Mouse (Mus musculus) neural tube, embryonic 13.5 days (tissue): Measurements from ENCODE around the gene Gabarap. TPM values are rescaled to one million over a fixed set of nuclear protein-coding genes. Genes with fewer than 3 reads are reported as not detected.

Source experiments
- microRNA counts: library from miRNA; unstranded; fragments of <30 nt; microRNA quantifications from one replicate; lab custom pipeline; 2016
- microRNA-seq: library from miRNA; unstranded; fragments of <30 nt; microRNA quantifications from one replicate; pipeline ENCODE4, GENCODE M21; 2016
- polyA plus RNA-seq: library from polyadenylated mRNA; unstranded; fragments of >200 nt; fragmentation: Nextera tagmentation; extraction: Ambion mirVana; gene quantifications from 2 replicates; pipeline ENCODE4 v1.2.1, GENCODE M21; 2015

Gabarap gene
- polyA plus RNA-seq, 1 experiment from 2014 or later = 746 TPM

MicroRNAs within 50 kb of the gene (microRNA counts, 519-probe panel; counts per million panel counts)
- microRNA mmu-miR-324-3p (lab: Ali Mortazavi, UCI) (not detected), microRNA mmu-miR-324-5p (lab: Ali Mortazavi, UCI) (3,891 counts per million, percentile 61 among the panel's probes with 10 or more counts)

Small RNA genes within 50 kb of the gene (microRNA-seq; reads per million reads assigned to microRNA genes)
- gene Gm44349 (not detected), gene Mir324 (1,875 reads per million, percentile 85 among the genes with 10 or more reads in this experiment)

Other genes with a start within 250 kb of the Gabarap start
- 22.9 and 27.2 TPM in 2 replicates for gene Polr2a, start 232.5 kb upstream of the Gabarap start, polyA plus RNA-seq
- 0.13 TPM in 1 of 2 replicates, not detected in the other for gene Slc35g3, start 229.2 kb upstream of the Gabarap start, polyA plus RNA-seq
- gene Zbtb4, start 225.2 kb upstream of the Gabarap start, polyA plus RNA-seq = 2.5 and 2.9 TPM in 2 replicates
- 2.4 and 4.5 TPM in 2 replicates for gene Chrnb1, start 195.2 kb upstream of the Gabarap start, polyA plus RNA-seq
- gene Fgf11, start 189.3 kb upstream of the Gabarap start, polyA plus RNA-seq = 6.8 and 8.9 TPM in 2 replicates
- 0.74 and 1.4 TPM in 2 replicates for gene Tmem102, start 185.5 kb upstream of the Gabarap start, polyA plus RNA-seq
- not detected in 2 replicates for gene Gm39566, start 175.8 kb upstream of the Gabarap start, polyA plus RNA-seq
- not detected in 2 replicates for gene Spem2, start 172.7 kb upstream of the Gabarap start, polyA plus RNA-seq
- gene Spem1, start 169.0 kb upstream of the Gabarap start, polyA plus RNA-seq = 0.43 and 0.98 TPM in 2 replicates
- gene Nlgn2, start 153.4 kb upstream of the Gabarap start, polyA plus RNA-seq = 17.1 and 18.1 TPM in 2 replicates
- 321 and 416 TPM in 2 replicates for gene Tmem256, start 152.6 kb upstream of the Gabarap start, polyA plus RNA-seq
- gene Plscr3, start 144.8 kb upstream of the Gabarap start, polyA plus RNA-seq = 62.5 and 65.6 TPM in 2 replicates
- 0.29 and 0.51 TPM in 2 replicates for gene Tnk1, start 132.4 kb upstream of the Gabarap start, polyA plus RNA-seq
- not detected in 2 replicates for gene Tmem95, start 113.1 kb upstream of the Gabarap start, polyA plus RNA-seq
- 2.0 and 3.3 TPM in 2 replicates for gene Kctd11, start 109.7 kb upstream of the Gabarap start, polyA plus RNA-seq
- gene Acap1, start 95.6 kb upstream of the Gabarap start, polyA plus RNA-seq = 0.28 and 0.80 TPM in 2 replicates
- 10.9 and 11.7 TPM in 2 replicates for gene 2810408A11Rik, start 90.2 kb upstream of the Gabarap start, polyA plus RNA-seq
- gene Neurl4, start 90.1 kb upstream of the Gabarap start, polyA plus RNA-seq = 13.8 and 20.5 TPM in 2 replicates
- gene Gps2, start 77.3 kb upstream of the Gabarap start, polyA plus RNA-seq = 60.4 and 76.5 TPM in 2 replicates
- 1,157 and 1,178 TPM in 2 replicates for gene Eif5a, start 69.2 kb upstream of the Gabarap start, polyA plus RNA-seq
- gene Ybx2, start 55.3 kb upstream of the Gabarap start, polyA plus RNA-seq = 4.7 and 5.0 TPM in 2 replicates
- gene Slc2a4, start 43.0 kb upstream of the Gabarap start, polyA plus RNA-seq = 3.6 and 6.4 TPM in 2 replicates
- 0.33 and 1.7 TPM in 2 replicates for gene Cldn7, start 26.4 kb upstream of the Gabarap start, polyA plus RNA-seq
- gene Ctdnep1, start 10.0 kb upstream of the Gabarap start, polyA plus RNA-seq = 21.5 and 22.5 TPM in 2 replicates
- gene Elp5, start 8.6 kb upstream of the Gabarap start, polyA plus RNA-seq = 160 and 162 TPM in 2 replicates
- 74.2 and 76.3 TPM in 2 replicates for gene Phf23, start 4.6 kb downstream of the Gabarap start, polyA plus RNA-seq
- 26.7 and 28.8 TPM in 2 replicates for gene Dvl2, start 9.5 kb downstream of the Gabarap start, polyA plus RNA-seq
- gene Acadvl, start 24.3 kb downstream of the Gabarap start, polyA plus RNA-seq = 58.2 and 60.9 TPM in 2 replicates
- 23.1 and 23.5 TPM in 2 replicates for gene Dlg4, start 25.8 kb downstream of the Gabarap start, polyA plus RNA-seq
- 1.4 and 2.6 TPM in 2 replicates for gene Asgr1, start 62.9 kb downstream of the Gabarap start, polyA plus RNA-seq
- gene Asgr2, start 101.5 kb downstream of the Gabarap start, polyA plus RNA-seq = 0.39 TPM in 1 of 2 replicates, not detected in the other
- gene Mgl2, start 139.2 kb downstream of the Gabarap start, polyA plus RNA-seq = 0.21 and 0.39 TPM in 2 replicates
- gene Clec10a, start 165.1 kb downstream of the Gabarap start, polyA plus RNA-seq = 0.55 and 0.64 TPM in 2 replicates
- 3.0 and 3.4 TPM in 2 replicates for gene Slc16a11, start 221.6 kb downstream of the Gabarap start, polyA plus RNA-seq
- gene Slc16a13, start 229.9 kb downstream of the Gabarap start, polyA plus RNA-seq = 14.7 and 15.8 TPM in 2 replicates
- gene Bcl6b, start 238.7 kb downstream of the Gabarap start, polyA plus RNA-seq = 6.0 and 6.1 TPM in 2 replicates
- gene 0610010K14Rik, start 246.8 kb downstream of the Gabarap start, polyA plus RNA-seq = 161 and 174 TPM in 2 replicates
- 17.0 and 18.3 TPM in 2 replicates for gene Gm21988, start 248.7 kb downstream of the Gabarap start, polyA plus RNA-seq
- gene Rnasek, start 248.7 kb downstream of the Gabarap start, polyA plus RNA-seq = 362 and 382 TPM in 2 replicates